Mouse (Mus musculus) forebrain, embryonic 11.5 days (tissue): ENCODE measurements at regions not wholly inside any gene's neighbourhood (a gene's known extent, or its start where the extent isn't known, plus 50 kb on each side); places are given as distances from the start of the nearest gene placed in this dataset.

Experiments
- ATAC-seq: fragments of 200-750 bp; cut with Nextera tagmentation; replicated peaks from 2 replicates; pipeline ENCODE4 v1.8.0; 2017; ENCODE audit warnings: moderate TSS enrichment; ENCODE audit not compliant: low FRiP score
- DNase-seq: peaks from one replicate; pipeline ENCODE4 v3.0.0-alpha.2; 2017; ENCODE audit warnings: low spot score
- H3K27ac ChIP-seq: fragments of 300-500 bp; sonication (generic); 2 replicates; pipeline ENCODE4 v1.5.1; 2014; ENCODE audit warnings: low read depth, low read length
- H3K27me3 ChIP-seq: fragments of 300-500 bp; sonication (generic); 2 replicates; pipeline ENCODE4 v1.6.1; 2014; ENCODE audit warnings: mild to moderate bottlenecking, low read length, mixed read lengths; ENCODE audit not compliant: control insufficient read depth, insufficient read depth
- H3K36me3 ChIP-seq: fragments of 300-500 bp; sonication (generic); 2 replicates; pipeline ENCODE4 v1.6.1; 2014; ENCODE audit warnings: mild to moderate bottlenecking, low read length, moderate library complexity, mixed read lengths; ENCODE audit not compliant: control insufficient read depth, insufficient read depth
- H3K4me1 ChIP-seq: fragments of 300-500 bp; sonication (generic); replicated peaks from 2 replicates; pipeline ENCODE4 v1.6.1; 2014; ENCODE audit warnings: low read length, mixed read lengths; ENCODE audit not compliant: control insufficient read depth, insufficient read depth
- H3K4me2 ChIP-seq: fragments of 300-500 bp; sonication (generic); 2 replicates; pipeline ENCODE4 v1.6.1; 2014; ENCODE audit warnings: low read depth, mild to moderate bottlenecking, low read length, moderate library complexity, mixed read lengths; ENCODE audit not compliant: severe bottlenecking
- H3K4me3 ChIP-seq: fragments of 300-500 bp; sonication (generic); 2 replicates; pipeline ENCODE4 v1.5.1; 2014; ENCODE audit warnings: low read depth, low read length
- H3K9ac ChIP-seq: fragments of 300-500 bp; sonication (generic); 2 replicates; pipeline ENCODE4 v1.6.1; 2014; ENCODE audit warnings: low read length
- H3K9me3 ChIP-seq: fragments of 300-500 bp; sonication (generic); 2 replicates; pipeline ENCODE4 v1.6.1; 2016; ENCODE audit warnings: low read length, mixed read lengths; ENCODE audit not compliant: control insufficient read depth
- WGBS: fragments of 180-500 bp; shearing (Covaris S2); extraction: QIAGEN DNeasy Blood & Tissue Kit; methylation state at CpG from one replicate; pipeline ENCODE4 v1.1.7; 2014; 5-methylcytosine and 5-hydroxymethylcytosine counted together

DNA sequence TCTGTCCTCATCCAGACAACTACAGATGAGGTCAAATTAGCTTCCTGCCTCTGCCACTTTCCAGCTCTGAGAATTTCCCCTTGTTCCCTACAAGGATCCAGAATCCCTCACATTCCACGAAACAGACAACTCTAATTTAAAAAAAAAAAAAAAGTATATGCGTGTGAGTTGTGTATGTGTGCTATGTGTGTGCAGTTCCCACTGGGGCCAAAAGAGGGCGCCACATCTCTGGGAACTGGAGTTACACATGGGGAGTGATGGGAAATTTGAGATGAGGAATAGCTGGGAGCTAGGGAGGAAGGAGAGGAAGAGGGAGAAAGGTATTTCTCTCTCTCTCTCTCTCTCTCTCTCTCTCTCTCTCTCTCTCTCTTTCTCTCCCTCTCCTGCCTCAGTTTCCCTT is 240.3 kb upstream of the Srrm4 start:
- no peak overlapping the region for H3K4me2 ChIP-seq

GRCm38 (mm10) chr5:116829771-116830170 is 238.2 kb upstream of the Srrm4 start:
- no peaks in the 10 kb centered on the region for H3K36me3 ChIP-seq
- no peak overlapping the region for H3K9ac ChIP-seq
- no peak overlapping the region for H3K27ac ChIP-seq
- no peaks in the 10 kb centered on the region for H3K9me3 ChIP-seq
- no peak overlapping the region for H3K4me3 ChIP-seq
- 19% methylated on average over 11 of the region's 11 CpGs for WGBS
- DNase-seq (peak; percentile 62), ATAC-seq (no peak)
- H3K27me3 ChIP-seq = no peaks in the 10 kb centered on the region
- no peak overlapping the region for H3K4me2 ChIP-seq
- H3K4me1 ChIP-seq = no peaks in the 10 kb centered on the region

More for the DNA sequence above, 240.3 kb upstream of the Srrm4 start:
- H3K4me1 ChIP-seq = no peaks in the 10 kb centered on the region
- no peak overlapping the region for H3K9ac ChIP-seq
- no peaks in the 10 kb centered on the region for H3K9me3 ChIP-seq
- H3K4me3 ChIP-seq = no peak overlapping the region
- ATAC-seq (no peak), DNase-seq (no peak)
- no peaks in the 10 kb centered on the region for H3K36me3 ChIP-seq
- 74% methylated on average over 3 of the region's 3 CpGs for WGBS
- H3K27me3 ChIP-seq = no peaks in the 10 kb centered on the region
- no peak overlapping the region for H3K27ac ChIP-seq

DNA sequence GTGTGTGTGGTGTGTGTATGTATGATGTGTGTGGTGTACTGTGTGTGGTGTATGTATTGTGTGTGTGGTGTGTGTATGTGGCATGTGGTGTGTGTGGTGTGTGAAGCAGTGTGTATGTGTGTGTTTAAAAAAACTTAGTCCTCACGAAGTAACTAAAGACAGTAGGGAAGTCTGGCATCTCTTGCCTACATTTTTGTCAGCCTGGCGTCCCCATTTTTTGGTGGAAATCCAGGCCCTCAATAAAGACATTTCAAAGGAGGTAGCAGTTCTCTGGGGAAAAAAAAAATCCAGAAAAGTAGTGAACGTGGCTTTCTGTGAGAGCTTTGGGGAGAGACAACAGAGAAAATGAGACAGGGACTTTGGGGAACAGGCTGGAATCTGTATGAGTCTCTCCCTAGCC is 231.6 kb upstream of the Srrm4 start:
- no peaks in the 10 kb centered on the region for H3K27me3 ChIP-seq
- no peak overlapping the region for H3K4me3 ChIP-seq
- no peak overlapping the region for H3K27ac ChIP-seq
- no peaks in the 10 kb centered on the region for H3K36me3 ChIP-seq
- no peaks in the 10 kb centered on the region; the same call in 1 of the 2 replicates for H3K4me1 ChIP-seq
- WGBS = 77% methylated on average over 3 of the region's 3 CpGs
- no peak for ATAC-seq
- H3K9ac ChIP-seq = no peak overlapping the region
- no peaks in the 10 kb centered on the region for H3K9me3 ChIP-seq
- H3K4me2 ChIP-seq = no peak overlapping the region
- no peak for DNase-seq

GRCm38 (mm10) chr5:116822141-116822540 is 230.5 kb upstream of the Srrm4 start:
- Histone ChIP-seq H3K36me3 (no peaks in the 10 kb centered on the region), H3K9ac (no peak overlapping the region), H3K4me2 (no peak overlapping the region), H3K27me3 (no peaks in the 10 kb centered on the region), H3K27ac (no peak overlapping the region), H3K4me1 (no peaks in the 10 kb centered on the region; the same call in 1 of the 2 replicates), H3K4me3 (no peak overlapping the region), H3K9me3 (no peaks in the 10 kb centered on the region)
- DNase-seq (peak; percentile 51), ATAC-seq (no peak)
- WGBS = 29% methylated on average over 14 of the region's 14 CpGs

GRCm38 (mm10) chr5:116809799-116810198 is 218.2 kb upstream of the Srrm4 start:
- no peaks in the 10 kb centered on the region for H3K9me3 ChIP-seq
- H3K4me1 ChIP-seq = peaks cover 6% of the 10 kb centered on the region
- 0 out of 2 replicates have a peak overlapping the region, but pooled peaks have one; percentile 4 for H3K4me3 ChIP-seq
- peak overlapping the region; percentile 35; the same call in 1 of the 2 replicates for H3K4me2 ChIP-seq
- H3K27ac ChIP-seq = peak overlapping the region; percentile 73
- H3K36me3 ChIP-seq = no peaks in the 10 kb centered on the region
- 16% methylated on average over 2 of the region's 2 CpGs for WGBS
- H3K9ac ChIP-seq = peak overlapping the region; percentile 25
- DNase-seq (peak; percentile 50), ATAC-seq (peak; percentile 55)
- no peaks in the 10 kb centered on the region for H3K27me3 ChIP-seq

- peak; percentile 87 for DNase-seq
- H3K4me2 ChIP-seq = peak overlapping the region; percentile 35; the same call in 1 of the 2 replicates
- peak overlapping the region; percentile 27 for H3K9ac ChIP-seq
- 0 out of 2 replicates have a peak overlapping the region, but pooled peaks have one; percentile 4 for H3K4me3 ChIP-seq
- H3K27ac ChIP-seq = peak overlapping the region; percentile 73
- 13% methylated on average over 17 of the region's 17 CpGs for WGBS
- no peaks in the 10 kb centered on the region for H3K27me3 ChIP-seq
- peak; percentile 90 for ATAC-seq
- H3K9me3 ChIP-seq = no peaks in the 10 kb centered on the region
- no peaks in the 10 kb centered on the region for H3K36me3 ChIP-seq
- peaks cover 6% of the 10 kb centered on the region for H3K4me1 ChIP-seq
These were observed 217.6 kb upstream of the Srrm4 start for GRCm38 (mm10) chr5:116809001-116809759.

DNA sequence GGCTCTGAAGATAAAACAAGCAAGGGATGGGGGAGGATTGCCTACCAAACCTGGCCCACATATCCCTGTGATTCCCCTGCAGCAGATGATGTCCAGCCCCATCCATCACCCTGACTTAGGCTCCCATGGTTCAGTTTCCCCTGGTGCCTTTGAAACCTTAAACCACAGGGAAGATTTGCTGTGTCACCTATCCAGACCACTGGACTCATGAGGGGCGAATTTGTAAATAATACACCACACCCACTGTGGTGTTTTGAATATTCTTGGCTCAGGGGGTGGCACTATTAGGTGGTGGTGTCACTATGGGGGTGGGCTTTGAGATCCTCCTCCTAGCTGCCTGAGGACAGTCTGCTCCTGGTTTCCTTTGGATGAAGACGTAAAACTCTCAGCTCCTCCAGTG is 205.8 kb upstream of the Srrm4 start:
- Histone ChIP-seq H3K9ac (no peak overlapping the region), H3K4me2 (no peak overlapping the region), H3K4me3 (no peak overlapping the region), H3K36me3 (no peaks in the 10 kb centered on the region), H3K27ac (no peak overlapping the region), H3K4me1 (no peaks in the 10 kb centered on the region), H3K27me3 (no peaks in the 10 kb centered on the region), H3K9me3 (no peaks in the 10 kb centered on the region)
- ATAC-seq = no peak
- DNase-seq = no peak
- 54% methylated on average over 2 of the region's 2 CpGs for WGBS

DNA sequence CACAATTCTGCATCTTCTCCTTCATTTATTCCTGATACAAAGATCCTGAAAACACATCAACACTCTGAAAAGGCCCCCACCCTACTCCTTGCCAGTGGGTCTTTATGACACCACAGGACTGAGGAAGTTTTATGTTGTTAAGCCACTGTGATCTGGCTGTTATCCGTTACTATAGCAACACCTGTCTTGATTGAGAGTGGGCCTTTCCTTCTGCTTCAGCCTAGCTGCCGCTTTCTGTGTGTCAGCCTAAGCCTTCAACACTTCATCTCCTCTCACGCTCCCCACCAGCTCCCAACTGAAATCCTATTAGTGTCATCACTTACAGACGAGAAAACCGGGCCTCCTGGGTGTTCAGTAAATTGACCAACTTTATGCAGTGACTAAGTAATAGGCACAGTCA is 203.6 kb upstream of the Srrm4 start:
- Histone ChIP-seq H3K27me3 (no peaks in the 10 kb centered on the region), H3K4me1 (no peaks in the 10 kb centered on the region), H3K27ac (no peak overlapping the region), H3K9me3 (no peaks in the 10 kb centered on the region), H3K4me2 (no peak overlapping the region), H3K9ac (no peak overlapping the region), H3K4me3 (no peak overlapping the region), H3K36me3 (no peaks in the 10 kb centered on the region)
- DNase-seq (no peak), ATAC-seq (no peak)
- 54% methylated on average over 5 of the region's 5 CpGs for WGBS

DNA sequence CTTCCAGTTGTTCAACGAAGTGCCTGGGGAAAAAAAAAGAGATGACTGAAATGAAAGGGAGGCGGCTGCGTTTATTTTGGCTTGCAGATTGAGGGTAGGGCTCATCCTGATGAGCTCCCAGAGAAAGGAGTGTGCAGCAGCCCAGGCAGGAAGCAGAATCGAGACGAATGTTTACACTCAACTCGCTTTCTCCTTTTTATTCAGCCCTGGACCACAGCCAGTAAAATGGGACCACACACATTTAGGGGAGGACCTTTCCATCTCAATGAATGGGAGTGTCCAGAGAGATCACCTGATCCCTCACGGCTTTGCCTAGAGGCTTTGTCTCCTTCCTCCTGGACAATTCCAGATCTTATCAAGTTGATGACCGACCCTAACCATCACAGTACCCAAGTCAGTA is 198.8 kb upstream of the Srrm4 start:
- Histone ChIP-seq H3K27ac (no peak overlapping the region), H3K4me2 (no peak overlapping the region), H3K4me1 (no peaks in the 10 kb centered on the region), H3K9me3 (no peaks in the 10 kb centered on the region), H3K4me3 (no peak overlapping the region), H3K36me3 (no peaks in the 10 kb centered on the region), H3K9ac (no peak overlapping the region), H3K27me3 (no peaks in the 10 kb centered on the region)
- ATAC-seq = no peak
- no peak for DNase-seq
- WGBS = 77% methylated on average over 8 of the region's 8 CpGs
